Mouse (Mus musculus): ENCODE measurements at regions not wholly inside any gene's neighbourhood (a gene's known extent, or its start where the extent isn't known, plus 50 kb on each side); places are given as distances from the start of the nearest gene placed in this dataset.

GRCm38 (mm10) chr16:86806374-86806773 is 547.6 kb upstream of the N6amt1 start:
- no peaks in the 10 kb centered on the region for H3K27me3 ChIP-seq (ENCODE audit: control insufficient read depth, insufficient read depth, insufficient read length)
- H3K4me3 ChIP-seq = no peak overlapping the region
- no peaks in the 10 kb centered on the region for H3K79me2 ChIP-seq (ENCODE audit: control insufficient read depth, insufficient read depth)
- no peaks in the 10 kb centered on the region for H3K36me3 ChIP-seq (ENCODE audit: control insufficient read depth, insufficient read depth)
- H3ac ChIP-seq (ENCODE audit: control insufficient read depth, insufficient read length) = no peak overlapping the region
- no peak overlapping the region for H3K4me2 ChIP-seq (ENCODE audit: low read depth)
- TF ChIP-seq REST (IDR thresholded peaks at IDR 0.05; ENCODE audit: insufficient read depth, insufficient read length) (no peak), MYOG (IDR thresholded peaks at IDR 0.05; ENCODE audit: control insufficient read depth in 1 of 3, insufficient read depth in 1 of 3, insufficient read length in 2 of 3, low read depth in 2 of 3) (no peak)

- Histone ChIP-seq H3K4me2 (ENCODE audit: low read depth) (no peak overlapping the region), H3K36me3 (ENCODE audit: control insufficient read depth, insufficient read depth) (no peaks in the 10 kb centered on the region), H3ac (ENCODE audit: control insufficient read depth, insufficient read length) (no peak overlapping the region), H3K4me3 (no peak overlapping the region), H3K79me2 (ENCODE audit: control insufficient read depth, insufficient read depth) (no peaks in the 10 kb centered on the region), H3K27me3 (ENCODE audit: control insufficient read depth, insufficient read depth, insufficient read length) (no peaks in the 10 kb centered on the region)
- TF ChIP-seq USF1 (IDR thresholded peaks at IDR 0.05; ENCODE audit: low read depth) = no peak
- no peak for TF ChIP-seq E2F4 (IDR thresholded peaks at IDR 0.05; ENCODE audit: insufficient read depth)
- no peak for TF ChIP-seq REST (IDR thresholded peaks at IDR 0.05; ENCODE audit: insufficient read depth, insufficient read length)
- no peak for TF ChIP-seq MAX (IDR thresholded peaks at IDR 0.05; ENCODE audit: low read depth)
- TF ChIP-seq MYOG (IDR thresholded peaks at IDR 0.05; ENCODE audit: control insufficient read depth in 1 of 3, insufficient read depth in 1 of 3, insufficient read length in 2 of 3, low read depth in 2 of 3) = no peak
- no peak for TF ChIP-seq SRF (IDR thresholded peaks at IDR 0.05; ENCODE audit: control insufficient read depth, insufficient read length, low read depth)
- TF ChIP-seq TCF3 (IDR thresholded peaks at IDR 0.05; ENCODE audit: insufficient read length, low read depth) = no peak
Observed at GRCm38 (mm10) chr16:86776086-86776485, 577.9 kb upstream of the N6amt1 start.

- H3K79me2 ChIP-seq (ENCODE audit: control insufficient read depth, insufficient read depth) = no peaks in the 10 kb centered on the region
- H3K36me3 ChIP-seq (ENCODE audit: control insufficient read depth, insufficient read depth) = no peaks in the 10 kb centered on the region
- H3K4me3 ChIP-seq = no peak overlapping the region
- TF ChIP-seq POLR2A (IDR thresholded peaks at IDR 0.05; ENCODE audit: insufficient read length, low read depth) = no peak
- no peak for TF ChIP-seq SRF (IDR thresholded peaks at IDR 0.05; ENCODE audit: control insufficient read depth, insufficient read length, low read depth)
- TF ChIP-seq CEBPB (IDR thresholded peaks at IDR 0.05; ENCODE audit: insufficient read depth, poor library complexity, severe bottlenecking) = no peak
- no peak for TF ChIP-seq MYOD1 (IDR thresholded peaks at IDR 0.05; ENCODE audit: control insufficient read depth in 1 of 3, insufficient read length in 2 of 3, low read depth in 2 of 3)
- no peak for TF ChIP-seq TCF12 (IDR thresholded peaks at IDR 0.05; ENCODE audit: insufficient read depth, poor library complexity, severe bottlenecking)
- no peak for TF ChIP-seq E2F4 (IDR thresholded peaks at IDR 0.05; ENCODE audit: insufficient read depth)
- TF ChIP-seq MYOG (IDR thresholded peaks at IDR 0.05; ENCODE audit: control insufficient read depth in 1 of 3, insufficient read depth in 1 of 3, insufficient read length in 2 of 3, low read depth in 2 of 3) = no peak
- TF ChIP-seq POLR2AphosphoS2 (IDR thresholded peaks at IDR 0.05; ENCODE audit: insufficient read length, low read depth) = no peak
- no peak for TF ChIP-seq USF1 (IDR thresholded peaks at IDR 0.05; ENCODE audit: low read depth)
- no peak for TF ChIP-seq TCF3 (IDR thresholded peaks at IDR 0.05; ENCODE audit: insufficient read length, low read depth)
- no peak for TF ChIP-seq REST (IDR thresholded peaks at IDR 0.05; ENCODE audit: insufficient read depth, insufficient read length)
- no peak for TF ChIP-seq MAX (IDR thresholded peaks at IDR 0.05; ENCODE audit: low read depth)
- no peak overlapping the region for H3ac ChIP-seq (ENCODE audit: control insufficient read depth, insufficient read length)
- no peaks in the 10 kb centered on the region for H3K27me3 ChIP-seq (ENCODE audit: control insufficient read depth, insufficient read depth, insufficient read length)
- H3K4me2 ChIP-seq (ENCODE audit: low read depth) = no peak overlapping the region
Observed at GRCm38 (mm10) chr16:86772586-86772985, 581.4 kb upstream of the N6amt1 start.

GRCm38 (mm10) chr16:86768912-86769311 is 585.1 kb upstream of the N6amt1 start:
- Histone ChIP-seq H3K79me2 (ENCODE audit: control insufficient read depth, insufficient read depth) (no peaks in the 10 kb centered on the region), H3ac (ENCODE audit: control insufficient read depth, insufficient read length) (no peak overlapping the region), H3K36me3 (ENCODE audit: control insufficient read depth, insufficient read depth) (no peaks in the 10 kb centered on the region), H3K27me3 (ENCODE audit: control insufficient read depth, insufficient read depth, insufficient read length) (no peaks in the 10 kb centered on the region), H3K4me3 (no peak overlapping the region), H3K4me2 (ENCODE audit: low read depth) (no peak overlapping the region)
- no peak for TF ChIP-seq MAX (IDR thresholded peaks at IDR 0.05; ENCODE audit: low read depth)
- no peak for TF ChIP-seq MYOD1 (IDR thresholded peaks at IDR 0.05; ENCODE audit: control insufficient read depth in 1 of 3, insufficient read length in 2 of 3, low read depth in 2 of 3)
- TF ChIP-seq POLR2AphosphoS2 (IDR thresholded peaks at IDR 0.05; ENCODE audit: insufficient read length, low read depth) = no peak
- TF ChIP-seq CEBPB (IDR thresholded peaks at IDR 0.05; ENCODE audit: insufficient read depth, poor library complexity, severe bottlenecking) = no peak
- TF ChIP-seq POLR2A (IDR thresholded peaks at IDR 0.05; ENCODE audit: insufficient read length, low read depth) = no peak
- no peak for TF ChIP-seq REST (IDR thresholded peaks at IDR 0.05; ENCODE audit: insufficient read depth, insufficient read length)
- TF ChIP-seq USF1 (IDR thresholded peaks at IDR 0.05; ENCODE audit: low read depth) = no peak
- TF ChIP-seq MYOG (IDR thresholded peaks at IDR 0.05; ENCODE audit: control insufficient read depth in 1 of 3, insufficient read depth in 1 of 3, insufficient read length in 2 of 3, low read depth in 2 of 3) = no peak
- TF ChIP-seq TCF12 (IDR thresholded peaks at IDR 0.05; ENCODE audit: insufficient read depth, poor library complexity, severe bottlenecking) = no peak
- no peak for TF ChIP-seq E2F4 (IDR thresholded peaks at IDR 0.05; ENCODE audit: insufficient read depth)
- no peak for TF ChIP-seq TCF3 (IDR thresholded peaks at IDR 0.05; ENCODE audit: insufficient read length, low read depth)
- no peak for TF ChIP-seq SRF (IDR thresholded peaks at IDR 0.05; ENCODE audit: control insufficient read depth, insufficient read length, low read depth)

- Histone ChIP-seq H3ac (ENCODE audit: control insufficient read depth, insufficient read length) (no peak overlapping the region), H3K36me3 (ENCODE audit: control insufficient read depth, insufficient read depth) (no peaks in the 10 kb centered on the region), H3K4me2 (ENCODE audit: low read depth) (no peak overlapping the region), H3K27me3 (ENCODE audit: control insufficient read depth, insufficient read depth, insufficient read length) (no peaks in the 10 kb centered on the region), H3K4me3 (no peak overlapping the region), H3K79me2 (ENCODE audit: control insufficient read depth, insufficient read depth) (no peaks in the 10 kb centered on the region)
- TF ChIP-seq MYOG (IDR thresholded peaks at IDR 0.05; ENCODE audit: control insufficient read depth in 1 of 3, insufficient read depth in 1 of 3, insufficient read length in 2 of 3, low read depth in 2 of 3) (no peak), MYOD1 (IDR thresholded peaks at IDR 0.05; ENCODE audit: control insufficient read depth in 1 of 3, insufficient read length in 2 of 3, low read depth in 2 of 3) (no peak), SRF (IDR thresholded peaks at IDR 0.05; ENCODE audit: control insufficient read depth, insufficient read length, low read depth) (no peak), MAX (IDR thresholded peaks at IDR 0.05; ENCODE audit: low read depth) (no peak)
Observed at GRCm38 (mm10) chr16:86768355-86768754, 585.6 kb upstream of the N6amt1 start.

All from myocyte (in vitro differentiated cells).